Comparison of ENCODE assay signal across 20 mouse cellular contexts in the genomic region with DNA sequence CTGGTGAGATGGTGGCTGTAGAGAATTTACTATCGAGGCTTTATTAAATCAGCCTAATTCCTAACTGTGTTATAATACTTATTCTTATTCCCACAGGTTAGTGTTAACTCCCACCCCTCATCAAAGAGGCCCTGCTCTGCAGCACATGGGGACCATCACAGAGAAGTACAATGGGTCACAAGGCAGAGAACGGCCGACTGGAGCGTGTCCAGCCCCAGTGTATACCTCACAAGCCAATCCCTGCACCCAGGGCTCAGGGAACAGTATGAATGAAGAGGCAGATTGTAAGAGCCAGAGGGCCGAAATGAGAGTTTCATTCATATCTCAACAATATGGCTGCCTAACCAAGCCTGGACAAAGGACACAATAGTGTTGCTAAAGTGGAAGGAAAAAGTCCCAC. TPM values are rescaled to one million over a fixed set of nuclear protein-coding genes. Genes with fewer than 3 reads are reported as not detected.
"Had no signal": no experiment of that assay in that cellular context is flagged by ENCODE, and none has a peak within 500 bp of the region (broad histone marks: within the 10 kb centered on the region; RNA-seq: fewer than 3 reads in every experiment).

No protein-coding gene starts in this region.

- H3K27me3 ChIP-seq: limb, embryonic 13.5 days had no signal

- DNase-seq: kidney, adult 9 months; kidney, postnatal 10 days; kidney, postnatal 4 days; left cerebral cortex, postnatal 4 days; lung, adult 18-20 months; lung, postnatal 36 days; retina, postnatal 1 day; right cerebral cortex, postnatal 4 days; spleen, adult 18-20 months; thymus, adult 18-20 months; thymus, postnatal 14 days had no signal

- H3K36me3 ChIP-seq: limb, embryonic 13.5 days had no signal

- H3K9me3 ChIP-seq: limb, embryonic 13.5 days had no signal

- H3K4me2 ChIP-seq: limb, embryonic 13.5 days had no signal

- H3K27ac ChIP-seq: layer of hippocampus, adult 2 months; limb, embryonic 13.5 days; liver, embryonic 14.5 days had no signal

- H3K9ac ChIP-seq: limb, embryonic 13.5 days; liver, embryonic 14.5 days had no signal

- H3K4me3 ChIP-seq: layer of hippocampus, adult 2 months; limb, embryonic 13.5 days had no signal

RNA-seq across cellular contexts. Expression of a gene that starts 40.2 kb away (rescaled TPM):
- total RNA-seq: layer of hippocampus, adult 2 months; layer of hippocampus, postnatal 10 days; liver, adult 2 months; megakaryocyte progenitor cell, adult 5-6 weeks; monocyte, adult 5-6 weeks had no signal
- polyA plus RNA-seq: limb, embryonic 13.5 days; liver, adult 2 months; liver, embryonic 14.5 days; lung, embryonic 16.5 days; stomach, embryonic 14.5 days had no signal
